Mouse (Mus musculus): ENCODE results near the gene Gnai2.
A peak's percentile ranks its signal among the peaks of the same experiment; 100 is the strongest.

Gnai2 gene

GRCm38 (mm10) chr9:107631311-107631826, 3.8 kb downstream of the Gnai2 start:
- DNase-seq (ENCODE audit: low spot score in 2 of 2) = no peak

GRCm38 (mm10) chr9:107630576-107630975, 4.6 kb downstream of the Gnai2 start:
- peak in 1 of 2 experiments; percentile 54 for DNase-seq (ENCODE audit: low spot score in 2 of 2)

- no peak for DNase-seq (ENCODE audit: low spot score in 2 of 2)
Measured at GRCm38 (mm10) chr9:107629901-107630425, 5.2 kb downstream of the Gnai2 start.

GRCm38 (mm10) chr9:107629411-107629730, 5.8 kb downstream of the Gnai2 start:
- DNase-seq (ENCODE audit: low spot score in 2 of 2) = no peak

- DNase-seq (ENCODE audit: low spot score in 2 of 2) = no peak
Measured at GRCm38 (mm10) chr9:107628721-107629410, 6.3 kb downstream of the Gnai2 start.

- DNase-seq (ENCODE audit: low spot score in 2 of 2) = no peak
Measured at GRCm38 (mm10) chr9:107627387-107628255, 7.5 kb downstream of the Gnai2 start.

GRCm38 (mm10) chr9:107626844-107627277, 8.3 kb downstream of the Gnai2 start:
- DNase-seq (ENCODE audit: low spot score in 2 of 2) = peak; percentile 74 to 76

GRCm38 (mm10) chr9:107626158-107626843, 8.9 kb downstream of the Gnai2 start:
- peak in 1 of 2 experiments; percentile 54 for DNase-seq (ENCODE audit: low spot score in 2 of 2)

GRCm38 (mm10) chr9:107625351-107626128, 9.6 kb downstream of the Gnai2 start:
- no peak for DNase-seq (ENCODE audit: low spot score in 2 of 2)

- no peak for DNase-seq (ENCODE audit: low spot score in 2 of 2)
Measured at GRCm38 (mm10) chr9:107624951-107625350, 10.2 kb downstream of the Gnai2 start.

- DNase-seq (ENCODE audit: low spot score in 2 of 2) = no peak
Measured at GRCm38 (mm10) chr9:107624539-107624938, 10.6 kb downstream of the Gnai2 start.

GRCm38 (mm10) chr9:107620954-107621353, 14.2 kb downstream of the Gnai2 start:
- no peak for DNase-seq (ENCODE audit: low spot score in 2 of 2)

GRCm38 (mm10) chr9:107619546-107619879, 15.7 kb downstream of the Gnai2 start:
- no peak for DNase-seq (ENCODE audit: low spot score in 2 of 2)

GRCm38 (mm10) chr9:107618778-107619545, 16.2 kb downstream of the Gnai2 start:
- no peak for DNase-seq (ENCODE audit: low spot score in 2 of 2)

- no peak for DNase-seq (ENCODE audit: low spot score in 2 of 2)
Measured at GRCm38 (mm10) chr9:107618098-107618497, 17.1 kb downstream of the Gnai2 start.

- no peak for DNase-seq (ENCODE audit: low spot score in 2 of 2)
Measured at GRCm38 (mm10) chr9:107617461-107617860, 17.7 kb downstream of the Gnai2 start.

GRCm38 (mm10) chr9:107615035-107615434, 20.1 kb downstream of the Gnai2 start:
- DNase-seq (ENCODE audit: low spot score in 2 of 2) = no peak

GRCm38 (mm10) chr9:107612945-107613569, 22.1 kb downstream of the Gnai2 start:
- DNase-seq (ENCODE audit: low spot score in 2 of 2) = no peak

GRCm38 (mm10) chr9:107612191-107612944, 22.8 kb downstream of the Gnai2 start:
- DNase-seq (ENCODE audit: low spot score in 2 of 2) = peak; percentile 99
